Mouse (Mus musculus): ENCODE data around the gene Prr5. TPM values are rescaled to one million over a fixed set of nuclear protein-coding genes. Genes with fewer than 3 reads are reported as not detected.

Gene Prr5
- polyA plus RNA-seq, 1 experiment from 2014 or later: 17.1 TPM

GRCm38 (mm10) chr15:84640722-84641121 is 28.7 kb upstream of the Prr5 start:
- Histone ChIP-seq H3K9me3 (replicated peaks) (0 out of 2 replicates have a peak, but pooled peaks cover 4% of the 10 kb centered on the region), H3K4me1 (peaks cover 28% of the 10 kb centered on the region), H3K4me3 (no peak overlapping the region), H3K27ac (replicated peaks) (no peak overlapping the region), H3K27me3 (ENCODE audit: low read depth, poor library complexity, severe bottlenecking) (no peaks in the 10 kb centered on the region), H3K36me3 (no peaks in the 10 kb centered on the region)
- 85% methylated on average over 6 of the region's 6 CpGs for WGBS
- DNase-seq (ENCODE audit: low spot score): no peak

GRCm38 (mm10) chr15:84641127-84641526 is 28.3 kb upstream of the Prr5 start:
- Histone ChIP-seq H3K4me1 (peaks cover 28% of the 10 kb centered on the region), H3K27ac (replicated peaks) (no peak overlapping the region)
- WGBS: 61% methylated on average over 5 of the region's 5 CpGs

GRCm38 (mm10) chr15:84641948-84642347 is 27.5 kb upstream of the Prr5 start:
- DNase-seq (ENCODE audit: low spot score): no peak
- 94% methylated on average over 1 of the region's 1 CpGs for WGBS
- H3K9me3 ChIP-seq (replicated peaks): peaks cover 4% of the 10 kb centered on the region; the same call in 1 of the 2 replicates
- H3K4me1 ChIP-seq: peaks cover 28% of the 10 kb centered on the region
- 0 out of 2 replicates have a peak overlapping the region, but pooled peaks have one; percentile 49 for H3K27ac ChIP-seq (replicated peaks)
- H3K4me3 ChIP-seq: no peak overlapping the region
- no peaks in the 10 kb centered on the region for H3K36me3 ChIP-seq
- H3K27me3 ChIP-seq (ENCODE audit: low read depth, poor library complexity, severe bottlenecking): no peaks in the 10 kb centered on the region

More at GRCm38 (mm10) chr15:84641127-84641526, 28.3 kb upstream of the Prr5 start:
- DNase-seq (ENCODE audit: low spot score): no peak
- no peak overlapping the region for H3K4me3 ChIP-seq
- H3K9me3 ChIP-seq (replicated peaks): 0 out of 2 replicates have a peak, but pooled peaks cover 4% of the 10 kb centered on the region
- no peaks in the 10 kb centered on the region for H3K36me3 ChIP-seq
- no peaks in the 10 kb centered on the region for H3K27me3 ChIP-seq (ENCODE audit: low read depth, poor library complexity, severe bottlenecking)

GRCm38 (mm10) chr15:84643178-84643577 is 26.2 kb upstream of the Prr5 start:
- H3K4me1 ChIP-seq: peaks cover 28% of the 10 kb centered on the region
- H3K4me3 ChIP-seq: no peak overlapping the region
- DNase-seq (ENCODE audit: low spot score): no peak
- 21% methylated on average over 1 of the region's 1 CpGs for WGBS
- peaks cover 11% of the 10 kb centered on the region; the same call in 1 of the 2 replicates for H3K9me3 ChIP-seq (replicated peaks)
- H3K36me3 ChIP-seq: no peaks in the 10 kb centered on the region
- H3K27ac ChIP-seq (replicated peaks): peak overlapping the region; percentile 9
- no peaks in the 10 kb centered on the region for H3K27me3 ChIP-seq (ENCODE audit: low read depth, poor library complexity, severe bottlenecking)

- no peaks in the 10 kb centered on the region for H3K36me3 ChIP-seq
- H3K4me3 ChIP-seq: no peak overlapping the region
- 95% methylated on average over 6 of the region's 6 CpGs for WGBS
- H3K27me3 ChIP-seq (ENCODE audit: low read depth, poor library complexity, severe bottlenecking): no peaks in the 10 kb centered on the region
- peaks cover 29% of the 10 kb centered on the region for H3K4me1 ChIP-seq
- no peak overlapping the region for H3K27ac ChIP-seq (replicated peaks)
- no peak for DNase-seq (ENCODE audit: low spot score)
- H3K9me3 ChIP-seq (replicated peaks): peaks cover 7% of the 10 kb centered on the region; the same call in 1 of the 2 replicates
Observed at GRCm38 (mm10) chr15:84651481-84651880, 17.9 kb upstream of the Prr5 start.

- Histone ChIP-seq H3K36me3 (no peaks in the 10 kb centered on the region), H3K4me3 (no peak overlapping the region), H3K4me1 (peaks cover 41% of the 10 kb centered on the region), H3K27me3 (ENCODE audit: low read depth, poor library complexity, severe bottlenecking) (no peaks in the 10 kb centered on the region), H3K9me3 (replicated peaks) (no peaks in the 10 kb centered on the region), H3K27ac (replicated peaks) (0 out of 2 replicates have a peak overlapping the region, but pooled peaks have one; percentile 91)
- no peak for DNase-seq (ENCODE audit: low spot score)
- 93% methylated on average over 7 of the region's 7 CpGs for WGBS
Observed at GRCm38 (mm10) chr15:84653151-84653550, 16.3 kb upstream of the Prr5 start.

- peak; percentile 93 for DNase-seq (ENCODE audit: low spot score)
- Histone ChIP-seq H3K4me3 (peak overlapping the region; percentile 54), H3K36me3 (no peaks in the 10 kb centered on the region), H3K27me3 (ENCODE audit: low read depth, poor library complexity, severe bottlenecking) (no peaks in the 10 kb centered on the region), H3K27ac (replicated peaks) (peak overlapping the region; percentile 91), H3K9me3 (replicated peaks) (no peaks in the 10 kb centered on the region), H3K4me1 (peaks cover 44% of the 10 kb centered on the region)
- WGBS: 6% methylated on average over 28 of the region's 28 CpGs
Observed at GRCm38 (mm10) chr15:84653979-84654966, 15.1 kb upstream of the Prr5 start.

- Histone ChIP-seq H3K36me3 (no peaks in the 10 kb centered on the region), H3K4me3 (no peak overlapping the region), H3K4me1 (peaks cover 44% of the 10 kb centered on the region), H3K9me3 (replicated peaks) (no peaks in the 10 kb centered on the region), H3K27ac (replicated peaks) (peak overlapping the region; percentile 91), H3K27me3 (ENCODE audit: low read depth, poor library complexity, severe bottlenecking) (no peaks in the 10 kb centered on the region)
- DNase-seq (ENCODE audit: low spot score): no peak
- 56% methylated on average over 10 of the region's 10 CpGs for WGBS
Observed at GRCm38 (mm10) chr15:84654975-84655374, 14.4 kb upstream of the Prr5 start.

GRCm38 (mm10) chr15:84656689-84657088 is 12.7 kb upstream of the Prr5 start:
- peaks cover 44% of the 10 kb centered on the region for H3K4me1 ChIP-seq
- no peaks in the 10 kb centered on the region for H3K9me3 ChIP-seq (replicated peaks)
- DNase-seq (ENCODE audit: low spot score): no peak
- no peak overlapping the region for H3K27ac ChIP-seq (replicated peaks)
- no peaks in the 10 kb centered on the region for H3K36me3 ChIP-seq
- peaks cover 3% of the 10 kb centered on the region for H3K27me3 ChIP-seq (ENCODE audit: low read depth, poor library complexity, severe bottlenecking)
- H3K4me3 ChIP-seq: no peak overlapping the region
- WGBS: 91% methylated on average over 3 of the region's 3 CpGs

GRCm38 (mm10) chr15:84657384-84658064 is 11.9 kb upstream of the Prr5 start:
- Histone ChIP-seq H3K4me1 (peaks cover 46% of the 10 kb centered on the region), H3K27ac (replicated peaks) (peak overlapping the region; percentile 79), H3K9me3 (replicated peaks) (no peaks in the 10 kb centered on the region), H3K27me3 (ENCODE audit: low read depth, poor library complexity, severe bottlenecking) (peaks cover 11% of the 10 kb centered on the region), H3K36me3 (no peaks in the 10 kb centered on the region), H3K4me3 (no peak overlapping the region)
- DNase-seq (ENCODE audit: low spot score): no peak
- 60% methylated on average over 9 of the region's 9 CpGs for WGBS

GRCm38 (mm10) chr15:84658655-84659054 is 10.8 kb upstream of the Prr5 start:
- H3K9me3 ChIP-seq (replicated peaks): no peaks in the 10 kb centered on the region
- H3K27me3 ChIP-seq (ENCODE audit: low read depth, poor library complexity, severe bottlenecking): peaks cover 16% of the 10 kb centered on the region
- 86% methylated on average over 5 of the region's 5 CpGs for WGBS
- no peaks in the 10 kb centered on the region for H3K36me3 ChIP-seq
- peaks cover 50% of the 10 kb centered on the region for H3K4me1 ChIP-seq
- H3K4me3 ChIP-seq: no peak overlapping the region
- H3K27ac ChIP-seq (replicated peaks): peak overlapping the region; percentile 79
- no peak for DNase-seq (ENCODE audit: low spot score)

GRCm38 (mm10) chr15:84659856-84660255 is 9.6 kb upstream of the Prr5 start:
- H3K27ac ChIP-seq (replicated peaks): no peak overlapping the region
- WGBS: 80% methylated on average over 5 of the region's 5 CpGs
- no peaks in the 10 kb centered on the region for H3K36me3 ChIP-seq
- no peak overlapping the region for H3K4me3 ChIP-seq
- H3K27me3 ChIP-seq (ENCODE audit: low read depth, poor library complexity, severe bottlenecking): peaks cover 28% of the 10 kb centered on the region
- DNase-seq (ENCODE audit: low spot score): no peak
- H3K9me3 ChIP-seq (replicated peaks): no peaks in the 10 kb centered on the region
- peaks cover 50% of the 10 kb centered on the region for H3K4me1 ChIP-seq
